Mouse (Mus musculus): ENCODE results near the gene Fbxo42. TPM values are rescaled to one million over a fixed set of nuclear protein-coding genes. Genes with fewer than 3 reads are reported as not detected.

Fbxo42 gene
- polyA plus RNA-seq, 1 experiment from 2014 or later = 31.2 TPM

DNA sequence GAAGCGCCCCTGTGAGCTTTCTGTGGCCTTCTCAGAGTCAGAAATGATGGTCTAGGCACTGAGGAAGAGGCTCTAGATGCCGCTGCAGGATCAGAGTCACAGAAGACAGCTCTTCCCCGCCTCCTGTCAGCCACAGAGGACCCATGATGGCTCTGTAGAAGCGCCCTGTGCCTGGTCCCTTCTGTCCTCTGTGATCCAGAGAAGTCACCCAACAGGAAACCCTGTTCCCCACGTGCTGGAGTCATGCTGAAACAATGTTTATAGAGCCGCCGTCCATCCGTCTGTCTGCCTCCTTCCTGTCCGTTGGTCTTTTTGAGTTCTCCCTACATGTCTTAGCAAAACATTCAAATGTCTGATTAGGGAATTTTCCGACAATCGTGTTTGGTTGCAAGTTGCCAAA lies 53.2 kb downstream of the Fbxo42 start:
- Histone ChIP-seq H3K27me3 (no peaks in the 10 kb centered on the region), H3K4me2 (no peak overlapping the region), H3K4me3 (replicated peaks) (no peak overlapping the region), H3K36me3 (peaks cover 93% of the 10 kb centered on the region), H3K9ac (replicated peaks) (no peak overlapping the region), H3K27ac (no peak overlapping the region), H3K4me1 (replicated peaks) (no peaks in the 10 kb centered on the region), H3K9me3 (no peaks in the 10 kb centered on the region)
- ATAC-seq (ENCODE audit: insufficient number of reproducible peaks, insufficient read depth, low FRiP score, low TSS enrichment, low read depth) = no peak
- WGBS = 88% methylated on average over 11 of the region's 11 CpGs

DNA sequence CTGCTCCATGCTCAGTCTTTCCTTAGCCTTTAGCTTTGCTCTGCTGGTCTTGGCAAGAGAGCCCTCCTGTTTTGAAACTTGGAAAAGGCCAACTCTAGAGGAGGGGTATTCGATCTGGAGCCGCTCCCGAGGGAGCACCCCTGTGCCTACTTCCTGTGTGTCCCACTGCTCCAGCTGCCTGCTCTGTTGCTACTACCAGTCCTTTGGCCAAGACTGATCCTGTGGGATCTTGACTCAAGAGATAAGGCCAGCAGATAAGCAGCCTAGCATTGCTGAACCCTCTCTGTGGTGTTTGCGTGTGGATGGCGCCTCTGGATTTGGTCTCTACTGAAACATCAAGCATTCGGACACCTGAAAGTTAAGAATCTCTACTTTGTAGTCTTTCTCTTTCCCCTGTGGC lies 54.5 kb downstream of the Fbxo42 start:
- Histone ChIP-seq H3K27me3 (no peaks in the 10 kb centered on the region), H3K9me3 (no peaks in the 10 kb centered on the region), H3K36me3 (peaks cover 88% of the 10 kb centered on the region), H3K27ac (no peak overlapping the region), H3K9ac (replicated peaks) (no peak overlapping the region), H3K4me2 (no peak overlapping the region), H3K4me1 (replicated peaks) (no peaks in the 10 kb centered on the region), H3K4me3 (replicated peaks) (no peak overlapping the region)
- 94% methylated on average over 6 of the region's 6 CpGs for WGBS
- no peak for ATAC-seq (ENCODE audit: insufficient number of reproducible peaks, insufficient read depth, low FRiP score, low TSS enrichment, low read depth)

DNA sequence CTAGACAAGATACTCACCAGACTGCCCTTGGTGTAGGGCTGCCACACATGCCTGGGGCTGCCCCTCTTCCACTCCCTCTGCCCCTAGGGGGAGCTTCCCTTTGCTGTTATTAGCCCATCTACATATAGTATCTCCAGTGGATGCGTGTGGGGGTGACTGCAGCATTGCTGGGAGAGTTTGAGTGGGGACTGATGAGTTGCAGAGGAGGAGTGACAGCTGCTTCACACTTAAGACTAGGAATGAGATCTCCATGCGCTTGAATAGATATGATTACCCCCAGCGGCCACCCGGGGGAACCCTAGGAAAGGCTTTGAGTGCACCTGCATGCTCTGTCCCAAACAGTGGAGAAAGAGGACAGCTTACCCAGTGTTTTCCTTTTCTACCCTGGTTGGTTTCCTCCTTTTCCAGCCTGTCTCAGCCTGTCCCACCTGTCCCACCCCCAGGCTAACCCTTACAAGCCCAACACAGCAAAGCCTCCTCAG lies 56.9 kb downstream of the Fbxo42 start:
- no peaks in the 10 kb centered on the region for H3K27me3 ChIP-seq
- H3K9ac ChIP-seq (replicated peaks) = no peak overlapping the region
- peak; percentile 56; the same call in 1 of the 2 replicates for ATAC-seq (ENCODE audit: insufficient number of reproducible peaks, insufficient read depth, low FRiP score, low TSS enrichment, low read depth)
- no peak overlapping the region for H3K4me2 ChIP-seq
- peaks cover 66% of the 10 kb centered on the region for H3K36me3 ChIP-seq
- no peak overlapping the region for H3K4me3 ChIP-seq (replicated peaks)
- H3K9me3 ChIP-seq = no peaks in the 10 kb centered on the region
- WGBS = 77% methylated on average over 4 of the region's 4 CpGs
- no peak overlapping the region for H3K27ac ChIP-seq
- no peaks in the 10 kb centered on the region for H3K4me1 ChIP-seq (replicated peaks)

DNA sequence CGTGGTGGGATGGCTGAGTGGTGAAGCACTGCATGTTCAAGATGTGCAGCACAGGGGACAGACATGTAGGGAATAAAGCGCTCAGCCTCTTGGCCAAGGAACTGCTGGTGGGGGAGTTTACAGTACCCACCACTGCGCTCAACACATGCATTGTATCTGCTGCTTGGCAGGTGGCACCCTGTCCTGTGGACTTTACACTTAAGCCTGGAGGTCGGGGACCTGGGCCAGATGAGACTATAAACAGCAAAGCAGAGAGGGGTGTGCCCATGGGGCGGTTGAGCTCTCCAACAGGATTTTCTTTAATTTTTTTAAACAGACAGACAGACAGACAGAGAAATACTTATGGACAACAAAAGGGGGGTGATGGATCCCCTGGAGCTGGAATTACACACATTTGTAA lies 59.4 kb downstream of the Fbxo42 start:
- H3K4me2 ChIP-seq = no peak overlapping the region
- no peak for ATAC-seq (ENCODE audit: insufficient number of reproducible peaks, insufficient read depth, low FRiP score, low TSS enrichment, low read depth)
- H3K4me1 ChIP-seq (replicated peaks) = no peaks in the 10 kb centered on the region; the same call in 1 of the 2 replicates
- no peak overlapping the region for H3K4me3 ChIP-seq (replicated peaks)
- whole genome bisulfite sequencing = 90% methylated on average over 5 of the region's 5 CpGs
- no peaks in the 10 kb centered on the region for H3K9me3 ChIP-seq
- H3K36me3 ChIP-seq = peaks cover 42% of the 10 kb centered on the region
- no peak overlapping the region for H3K9ac ChIP-seq (replicated peaks)
- H3K27ac ChIP-seq = no peak overlapping the region
- no peaks in the 10 kb centered on the region for H3K27me3 ChIP-seq

DNA sequence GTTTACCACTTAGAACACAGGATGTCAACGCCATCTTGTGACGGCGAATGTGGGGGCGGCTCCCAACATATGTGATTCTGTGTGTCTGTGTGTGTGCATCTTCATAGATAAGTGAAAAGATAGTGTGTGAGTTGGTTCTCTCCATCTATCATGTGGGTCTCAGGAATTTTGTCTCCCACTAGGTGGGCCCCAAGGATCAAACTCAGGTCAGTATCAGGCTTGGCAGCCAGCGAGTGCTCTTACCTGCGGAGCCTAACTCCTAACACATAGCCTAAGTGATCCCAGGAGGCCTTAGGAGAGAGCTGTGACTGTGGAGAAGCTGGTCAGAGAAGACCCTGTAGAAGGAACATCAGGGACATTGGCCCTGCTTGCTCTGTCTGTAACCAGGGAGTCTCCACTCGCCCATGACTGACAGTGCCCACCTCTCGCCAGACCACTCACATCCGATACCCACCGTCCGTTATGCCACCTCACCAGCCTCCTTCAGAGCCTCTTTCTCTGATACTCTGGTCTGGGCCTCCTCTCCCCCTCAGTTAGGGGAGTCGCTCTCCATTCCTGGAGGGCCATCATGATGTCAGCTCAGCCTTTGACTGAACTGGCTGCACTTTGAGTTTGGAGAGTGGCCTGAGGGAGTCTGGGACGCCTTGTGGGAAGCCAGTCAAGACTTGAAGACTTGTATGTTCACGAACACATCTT lies 63.0 kb downstream of the Fbxo42 start:
- peak overlapping the region; percentile 37 for H3K4me3 ChIP-seq (replicated peaks)
- H3K4me1 ChIP-seq (replicated peaks) = peaks cover 12% of the 10 kb centered on the region
- ATAC-seq (ENCODE audit: insufficient number of reproducible peaks, insufficient read depth, low FRiP score, low TSS enrichment, low read depth) = no peak
- peak overlapping the region; percentile 58 for H3K4me2 ChIP-seq
- no peaks in the 10 kb centered on the region for H3K9me3 ChIP-seq
- H3K36me3 ChIP-seq = peaks cover 9% of the 10 kb centered on the region
- peak overlapping the region; percentile 54 for H3K27ac ChIP-seq
- 63% methylated on average over 14 of the region's 14 CpGs for WGBS
- H3K27me3 ChIP-seq = no peaks in the 10 kb centered on the region
- peak overlapping the region; percentile 23; the same call in 1 of the 2 replicates for H3K9ac ChIP-seq (replicated peaks)

DNA sequence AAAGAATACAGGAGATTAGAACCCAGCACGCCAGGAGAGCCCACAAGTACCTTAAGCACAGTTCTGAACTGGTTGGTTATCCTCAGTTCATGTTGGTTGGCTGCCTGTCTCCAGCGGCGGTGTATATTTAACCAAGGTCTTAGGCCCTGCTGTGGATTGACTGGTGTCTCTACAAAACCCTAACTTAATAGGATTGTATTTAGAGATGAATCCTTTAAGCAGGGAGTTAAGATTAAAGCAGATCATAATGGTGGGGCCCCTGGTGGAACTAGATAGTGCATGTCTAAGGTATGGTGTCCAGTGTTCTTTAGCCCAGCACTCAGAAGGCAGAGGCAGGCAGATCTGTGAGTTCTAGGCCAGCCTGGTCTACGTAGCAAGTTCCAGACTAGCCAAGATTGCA lies 63.9 kb downstream of the Fbxo42 start:
- no peaks in the 10 kb centered on the region for H3K9me3 ChIP-seq
- no peak overlapping the region for H3K27ac ChIP-seq
- no peak overlapping the region for H3K4me3 ChIP-seq (replicated peaks)
- H3K4me2 ChIP-seq = no peak overlapping the region
- 93% methylated on average over 4 of the region's 4 CpGs for whole genome bisulfite sequencing
- no peak overlapping the region for H3K9ac ChIP-seq (replicated peaks)
- peaks cover 12% of the 10 kb centered on the region for H3K4me1 ChIP-seq (replicated peaks)
- no peak for ATAC-seq (ENCODE audit: insufficient number of reproducible peaks, insufficient read depth, low FRiP score, low TSS enrichment, low read depth)
- H3K36me3 ChIP-seq = peaks cover 8% of the 10 kb centered on the region
- no peaks in the 10 kb centered on the region for H3K27me3 ChIP-seq

DNA sequence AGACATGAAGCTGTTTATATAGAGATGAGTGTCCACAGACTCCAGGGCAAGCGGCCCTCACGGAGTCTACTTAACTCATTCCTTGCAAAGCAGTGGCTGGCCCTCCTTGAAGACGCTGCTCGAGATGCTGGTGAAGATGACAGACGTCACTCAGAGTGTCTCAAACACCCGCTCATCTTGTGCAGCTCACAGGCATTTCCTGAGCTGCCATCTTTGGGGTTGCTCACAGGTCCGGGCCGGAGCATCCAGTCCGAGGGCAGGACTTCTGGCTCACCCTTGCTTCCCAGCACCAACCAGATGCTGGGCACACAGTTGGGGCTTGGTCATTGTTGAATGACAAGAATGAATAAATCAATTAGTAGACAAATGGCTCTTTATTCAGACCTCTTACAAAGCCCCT lies 65.2 kb downstream of the Fbxo42 start:
- Histone ChIP-seq H3K9me3 (no peaks in the 10 kb centered on the region), H3K4me1 (replicated peaks) (peaks cover 12% of the 10 kb centered on the region), H3K4me3 (replicated peaks) (no peak overlapping the region), H3K9ac (replicated peaks) (no peak overlapping the region), H3K27ac (peak overlapping the region; percentile 73; the same call in 1 of the 2 replicates), H3K27me3 (no peaks in the 10 kb centered on the region), H3K4me2 (no peak overlapping the region), H3K36me3 (no peaks in the 10 kb centered on the region)
- ATAC-seq (ENCODE audit: insufficient number of reproducible peaks, insufficient read depth, low FRiP score, low TSS enrichment, low read depth) = no peak
- 88% methylated on average over 9 of the region's 9 CpGs for WGBS

DNA sequence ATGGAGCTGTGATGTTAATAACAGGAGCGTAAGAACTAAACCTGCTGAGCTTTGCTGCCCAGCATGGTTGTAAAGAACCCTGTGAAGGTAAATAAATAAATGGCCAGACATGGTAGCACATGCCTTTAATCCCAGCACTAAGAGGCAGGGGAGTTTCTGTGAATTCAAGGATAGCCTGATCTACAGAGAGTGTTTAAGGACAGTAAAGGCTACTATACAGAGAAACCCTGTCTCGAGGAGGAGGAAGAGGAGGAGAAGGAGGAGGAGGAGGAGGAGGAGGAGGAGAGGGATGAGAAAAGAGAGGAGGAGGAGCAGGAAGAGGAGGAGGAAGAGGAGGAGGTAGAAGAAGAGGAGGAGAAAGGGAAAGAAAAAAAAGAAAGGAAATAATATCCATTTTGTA lies 65.6 kb downstream of the Fbxo42 start:
- 38% methylated on average over 2 of the region's 2 CpGs for WGBS
- peak overlapping the region; percentile 94 for H3K4me2 ChIP-seq
- no peaks in the 10 kb centered on the region for H3K9me3 ChIP-seq
- 0 out of 2 replicates have a peak, but pooled peaks cover 2% of the 10 kb centered on the region for H3K36me3 ChIP-seq
- no peak overlapping the region for H3K9ac ChIP-seq (replicated peaks)
- no peaks in the 10 kb centered on the region for H3K27me3 ChIP-seq
- peak overlapping the region; percentile 73; the same call in 1 of the 2 replicates for H3K27ac ChIP-seq
- H3K4me1 ChIP-seq (replicated peaks) = peaks cover 12% of the 10 kb centered on the region
- peak overlapping the region; percentile 51 for H3K4me3 ChIP-seq (replicated peaks)
- ATAC-seq (ENCODE audit: insufficient number of reproducible peaks, insufficient read depth, low FRiP score, low TSS enrichment, low read depth) = 0 out of 2 replicates have a peak, but pooled peaks have one; percentile 44

DNA sequence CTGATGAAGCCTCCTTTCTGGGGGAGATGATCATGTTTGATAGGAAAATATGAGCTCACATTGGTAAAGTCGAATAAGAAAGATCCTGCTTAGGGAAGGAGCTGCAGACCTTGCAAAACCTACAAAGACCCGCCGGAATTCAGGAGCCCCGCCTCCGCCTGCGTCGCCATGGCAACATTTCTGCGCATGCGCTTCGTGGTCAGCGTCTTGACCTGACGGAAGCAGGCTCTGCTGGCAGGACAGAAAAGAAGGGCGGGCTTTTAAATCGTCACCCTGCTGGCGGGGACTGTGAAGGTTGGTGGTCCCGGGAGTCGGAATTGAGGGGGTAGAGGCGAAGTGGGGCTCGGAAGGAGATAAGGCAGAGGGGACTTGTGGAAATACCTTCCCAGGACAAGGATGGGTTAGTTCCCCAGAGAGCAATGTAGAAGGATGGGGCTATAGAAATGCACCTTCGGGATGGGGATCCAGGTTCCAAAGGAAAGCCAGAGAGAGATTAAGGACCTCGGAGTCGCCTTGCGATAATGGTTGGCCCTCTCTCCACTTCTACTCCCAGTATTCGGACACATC lies 66.1 kb downstream of the Fbxo42 start, which contains the start of gene Rsg1:
Gene Rsg1, plus strand, starts transcription at position 187 of the 567 bp plus-strand sequence.
- Histone ChIP-seq H3K4me3 (replicated peaks) (peak within 1 kb of the TSS; percentile 51), H3K4me2 (peak within 1 kb of the TSS; percentile 94), H3K9ac (replicated peaks) (peak within 1 kb of the TSS; percentile 66), H3K4me1 (replicated peaks) (peaks cover 12% of the 10 kb centered on the region), H3K9me3 (no peaks in the 10 kb centered on the region), H3K36me3 (0 out of 2 replicates have a peak, but pooled peaks cover 7% of the 10 kb centered on the region), H3K27ac (peak within 1 kb of the TSS; percentile 73; the same call in 1 of the 2 replicates), H3K27me3 (no peaks in the 10 kb centered on the region)
- peak; percentile 69 for ATAC-seq (ENCODE audit: insufficient number of reproducible peaks, insufficient read depth, low FRiP score, low TSS enrichment, low read depth)
- WGBS = under 1% methylated on average over 24 of the region's 24 CpGs

DNA sequence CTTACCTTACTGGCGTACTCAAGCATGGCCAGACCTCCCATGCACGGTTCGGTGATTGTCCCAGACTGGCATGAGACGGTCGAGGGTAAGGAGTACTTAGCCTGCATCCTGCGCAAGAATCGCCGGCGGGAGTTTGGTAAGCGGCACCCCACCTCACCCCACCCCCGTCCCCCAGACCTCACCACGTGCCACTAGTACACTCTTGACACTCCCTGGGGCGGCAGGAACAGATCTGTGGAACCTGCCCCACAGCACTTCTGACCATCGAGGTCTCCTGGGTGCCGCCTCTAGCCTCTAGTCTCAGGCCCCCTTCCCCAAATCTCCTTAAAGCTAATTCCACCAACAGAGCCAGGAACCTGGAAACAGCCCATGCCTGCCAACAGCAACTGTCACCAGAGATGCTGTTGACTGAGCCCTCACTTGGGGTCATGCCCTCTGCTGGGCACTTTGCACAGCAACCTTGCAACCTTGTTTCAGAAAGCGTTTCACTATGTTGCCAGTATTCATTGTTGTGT lies 66.7 kb downstream of the Fbxo42 start:
- 2% methylated on average over 16 of the region's 16 CpGs for WGBS
- Histone ChIP-seq H3K27ac (peak overlapping the region; percentile 35; the same call in 1 of the 2 replicates), H3K9ac (replicated peaks) (peak overlapping the region; percentile 66)

DNA sequence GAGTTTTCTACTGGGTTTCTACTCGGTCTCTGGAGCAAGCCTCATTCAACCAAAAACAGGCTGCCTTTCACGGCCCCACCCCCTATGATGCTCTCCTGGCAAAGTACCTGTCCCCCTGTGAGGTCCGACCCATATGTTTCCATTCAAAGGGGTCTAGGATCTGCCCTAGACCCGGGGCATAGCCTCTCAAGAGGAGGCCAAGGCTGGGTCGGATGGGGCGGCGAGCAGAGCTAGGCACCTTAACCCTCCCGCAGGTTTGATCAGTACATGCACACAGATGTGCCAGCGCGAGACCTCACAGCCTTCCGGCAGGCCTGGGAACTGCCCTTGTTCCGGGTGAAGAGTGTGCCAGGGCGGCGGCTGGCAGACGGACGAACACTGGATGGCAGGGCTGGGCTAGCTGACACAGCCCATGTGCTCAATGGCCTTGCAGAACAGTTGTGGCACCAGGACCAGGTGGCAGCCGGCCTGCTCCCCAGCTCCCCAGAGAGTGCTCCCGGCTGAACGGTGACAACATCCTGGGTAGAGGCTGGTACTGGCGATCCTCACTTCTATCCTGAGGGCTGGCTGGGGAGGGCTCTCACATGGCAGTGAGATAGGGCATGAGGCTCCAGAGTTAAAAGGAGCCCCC lies 72.0 kb downstream of the Fbxo42 start:
- Histone ChIP-seq H3K4me1 (replicated peaks) (no peaks in the 10 kb centered on the region), H3K27ac (no peak overlapping the region), H3K4me2 (no peak overlapping the region), H3K4me3 (replicated peaks) (no peak overlapping the region), H3K9ac (replicated peaks) (no peak overlapping the region), H3K36me3 (peaks cover 22% of the 10 kb centered on the region), H3K27me3 (no peaks in the 10 kb centered on the region), H3K9me3 (no peaks in the 10 kb centered on the region)
- 89% methylated on average over 20 of the region's 20 CpGs for WGBS
- ATAC-seq (ENCODE audit: insufficient number of reproducible peaks, insufficient read depth, low FRiP score, low TSS enrichment, low read depth) = no peak

More for the DNA sequence above, 66.7 kb downstream of the Fbxo42 start:
- H3K9me3 ChIP-seq = no peaks in the 10 kb centered on the region
- H3K36me3 ChIP-seq = 0 out of 2 replicates have a peak, but pooled peaks cover 7% of the 10 kb centered on the region
- ATAC-seq (ENCODE audit: insufficient number of reproducible peaks, insufficient read depth, low FRiP score, low TSS enrichment, low read depth) = peak; percentile 71; the same call in 1 of the 2 replicates
- peak overlapping the region; percentile 94 for H3K4me2 ChIP-seq
- peak overlapping the region; percentile 51 for H3K4me3 ChIP-seq (replicated peaks)
- H3K4me1 ChIP-seq (replicated peaks) = peaks cover 12% of the 10 kb centered on the region
- H3K27me3 ChIP-seq = no peaks in the 10 kb centered on the region

Measured in limb, embryonic 12.5 days (tissue).